Mouse (Mus musculus): ENCODE measurements around the gene Ipp. TPM values are rescaled to one million over a fixed set of nuclear protein-coding genes. Genes with fewer than 3 reads are reported as not detected.
A peak's percentile ranks its signal among the peaks of the same experiment; 100 is the strongest.

Gene Ipp
- total RNA-seq, 2 experiments from 2014 or later = 18.4 to 21.6 TPM

- DNase-seq (ENCODE audit: low spot score in 2 of 2) = peak; percentile 94 to 95
- intact Hi-C loops (cut with DNase I) = loop anchor here (5.0 to 10.0 kb wide), 2 partner anchors 49 to 392 kb away; partner anchors contain the start of genes Ipp and Tspan1
Measured at GRCm38 (mm10) chr4:116556561-116557305, 49.4 kb downstream of the Ipp start.

- DNase-seq (ENCODE audit: low spot score in 2 of 2) = peak; percentile 98 to 99
- intact Hi-C loops (cut with DNase I) = loop anchor here (5.0 to 10.0 kb wide), 2 partner anchors 50 to 393 kb away; partner anchors contain the start of genes Ipp and Tspan1
Measured at GRCm38 (mm10) chr4:116557306-116558121, 50.2 kb downstream of the Ipp start, which contains the start of gene Gpbp1l1. Gpbp1l1 (plus strand) TSS chr4:116557658.

- intact Hi-C loops (cut with DNase I) = loop anchor here (5.0 to 10.0 kb wide), 2 partner anchors 51 to 394 kb away; partner anchors contain the start of genes Ipp and Tspan1
- DNase-seq (ENCODE audit: low spot score in 2 of 2) = no peak
Measured at GRCm38 (mm10) chr4:116558151-116558882, 51.0 kb downstream of the Ipp start.

Other genes starting within 250 kb of the Ipp start
- 100 to 1,000 TPM; 103 to 114 TPM for gene Mast2, start 43.4 kb upstream of the Ipp start, total RNA-seq (2021)
- gene Tmem69, start 48.4 kb downstream of the Ipp start, total RNA-seq (2021) = 10 to 100 TPM in 1 of 2 experiments, 1 to 10 TPM in 1; 8.8 to 10.1 TPM
- gene Gpbp1l1, start 50.1 kb downstream of the Ipp start, total RNA-seq (2021) = 10 to 100 TPM; 35.7 to 43.6 TPM
- 1 to 10 TPM; 5.3 to 6.3 TPM for gene Ccdc17, start 89.1 kb downstream of the Ipp start, total RNA-seq (2021)
- gene Nasp, start 120.4 kb downstream of the Ipp start, total RNA-seq (2021) = 10 to 100 TPM; 26.9 to 34.8 TPM
- 100 to 1,000 TPM; 380 to 465 TPM for gene Akr1a1, start 144.1 kb downstream of the Ipp start, total RNA-seq (2021)
- 100 to 1,000 TPM; 135 to 160 TPM for gene Prdx1, start 178.0 kb downstream of the Ipp start, total RNA-seq (2021)
- 10 to 100 TPM; 17.5 TPM for gene Mmachc, start 200.9 kb downstream of the Ipp start, total RNA-seq (2021)
- 1 to 10 TPM; 4.6 to 5.1 TPM for gene Ccdc163, start 201.0 kb downstream of the Ipp start, total RNA-seq (2021)
- 1 to 10 TPM; 4.8 to 5.4 TPM for gene Tesk2, start 213.4 kb downstream of the Ipp start, total RNA-seq (2021)

Data from left cerebral cortex, postnatal 36 days (tissue).